Mouse (Mus musculus) ES-E14 (cell line): Measurements from ENCODE around the gene Rab1b. TPM values are rescaled to one million over a fixed set of nuclear protein-coding genes. Genes with fewer than 3 reads are reported as not detected.
"Not testable (repeated sequence)": the region's sequence is repeated elsewhere in the genome, so short reads cannot be mapped to it uniquely, and the experiment has no call there.

Experiments
- DNase-seq: peaks from one replicate; pipeline ENCODE4 v3.0.0-alpha.2; 2013; ENCODE audit warnings: low read depth, low spot score
- H3K27ac ChIP-seq: 2 replicates; pipeline ENCODE4 v1.5.1; 2012; ENCODE audit warnings: low read depth, mild to moderate bottlenecking, low read length, moderate library complexity, mixed read lengths; ENCODE audit not compliant: poor library complexity, insufficient read depth, severe bottlenecking
- H3K36me3 ChIP-seq: 2 replicates; pipeline ENCODE4 v1.6.1; 2012; ENCODE audit warnings: mild to moderate bottlenecking, low read length, moderate library complexity, mixed read lengths; ENCODE audit not compliant: control insufficient read depth, poor library complexity, insufficient read depth, severe bottlenecking
- H3K4me1 ChIP-seq, 2 experiments: fragments of 150-350 bp in 1 of 2; sonication (generic) in 1 of 2; 2 replicates each; pipeline ENCODE4 v1.6.1; 2012; ENCODE audit warnings: low read length in 2 of 2, mild to moderate bottlenecking in 1 of 2, mixed read lengths in 1 of 2; ENCODE audit not compliant: control insufficient read depth in 2 of 2, insufficient read depth in 2 of 2, poor library complexity in 1 of 2
- H3K4me3 ChIP-seq, 2 experiments: fragments of 150-350 bp in 1 of 2; sonication (generic) in 1 of 2; 2 replicates each; pipeline ENCODE4 v1.5.1; 2012; ENCODE audit warnings: low read length in 2 of 2, low read depth in 1 of 2, mild to moderate bottlenecking in 1 of 2, mixed read lengths in 1 of 2; ENCODE audit not compliant: insufficient read depth in 1 of 2, poor library complexity in 1 of 2, severe bottlenecking in 1 of 2
- H3K9ac ChIP-seq: 2 replicates; pipeline ENCODE4 v1.6.1; 2012; ENCODE audit warnings: low read depth, mild to moderate bottlenecking, low read length, mixed read lengths; ENCODE audit not compliant: poor library complexity, insufficient read depth, severe bottlenecking
- H3K9me3 ChIP-seq: fragments of 150-350 bp; sonication (generic); 2 replicates; pipeline ENCODE4 v1.6.1; 2012; ENCODE audit warnings: low read depth, mild to moderate bottlenecking, low read length; ENCODE audit not compliant: control insufficient read depth, insufficient read depth
- CHD2 ChIP-seq: IDR thresholded peaks from 2 replicates; pipeline ENCODE4 v1.6.1; 2014; ENCODE audit warnings: mild to moderate bottlenecking, low read depth, low read length, inconsistent platforms
- HCFC1 ChIP-seq: IDR thresholded peaks from 2 replicates; pipeline ENCODE4 v1.6.1; 2012; ENCODE audit warnings: low read length, inconsistent platforms, borderline replicate concordance; ENCODE audit not compliant: insufficient read depth
- MAFK ChIP-seq: IDR thresholded peaks from 2 replicates; pipeline ENCODE4 v1.6.1; 2014; ENCODE audit warnings: mild to moderate bottlenecking, low read depth, low read length, inconsistent platforms; ENCODE audit not compliant: insufficient read depth
- ZC3H11A ChIP-seq: IDR thresholded peaks from 2 replicates; pipeline ENCODE4 v1.6.1; 2012; ENCODE audit warnings: low read depth, mild to moderate bottlenecking, inconsistent platforms, low read length, borderline replicate concordance
- ZNF384 ChIP-seq: IDR thresholded peaks from 2 replicates; pipeline ENCODE4 v1.6.1; 2012; ENCODE audit warnings: low read depth, low read length, inconsistent platforms
- in situ Hi-C, 2 experiments: fragments of 600-800 bp; cut with MboI; formaldehyde crosslinking; loops; one replicate each; pipeline ENCODE4 v1.15.1; 2025; ENCODE audit warnings: low sequenced_read_pairs in 2 of 2, inconsistent platforms in 1 of 2; ENCODE audit not compliant: unreplicated experiment in 2 of 2
- total RNA-seq: library from RNA; depleted of rRNA; stranded (reverse); fragments of 300-350 nt; gene quantifications from 2 replicates; pipeline ENCODE4 v1.2.3, GENCODE M21; 2012

The Rab1b gene
- total RNA-seq, 1 experiment, result 96.9 TPM

DNA sequence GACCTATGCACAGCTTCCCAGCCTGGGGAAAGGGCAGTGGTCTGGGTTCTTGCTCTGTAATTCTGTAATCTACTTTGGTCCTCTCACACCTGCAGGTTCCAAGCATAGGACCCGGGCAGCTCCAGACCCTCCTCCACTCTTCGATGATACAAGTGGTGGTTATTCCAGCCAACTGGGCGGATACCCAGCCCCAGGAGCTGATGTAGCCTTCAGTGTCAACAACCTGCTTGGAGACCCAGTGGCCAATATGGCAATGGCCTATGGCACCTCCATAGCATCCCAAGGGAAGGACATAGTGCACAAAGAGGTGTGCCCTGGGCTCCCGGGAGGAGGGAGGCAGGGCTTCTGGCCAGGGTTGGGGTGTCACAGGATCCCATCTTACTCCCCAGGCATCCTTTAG, 17.5 kb downstream of the Rab1b start:
- peaks cover 2 to 12% of the 10 kb centered on the region in 2 experiments; a peak in 3 of 4 replicates for H3K4me1 ChIP-seq
- H3K9ac ChIP-seq, result peak overlapping the region; percentile 88; the same call in 1 of the 2 replicates
- H3K4me3 ChIP-seq, result peak overlapping the region in 1 of 2 experiments; percentile 96; a peak in 1 of 4 replicates
- TF ChIP-seq HCFC1 (no peak), CHD2 (no peak), ZNF384 (no peak), ZC3H11A (no peak), MAFK (no peak)
- peaks cover 12% of the 10 kb centered on the region for H3K36me3 ChIP-seq
- no peak overlapping the region for H3K27ac ChIP-seq
- DNase-seq, result no peak
- no peaks in the 10 kb centered on the region for H3K9me3 ChIP-seq
- in situ Hi-C loops, result no loop called here

DNA sequence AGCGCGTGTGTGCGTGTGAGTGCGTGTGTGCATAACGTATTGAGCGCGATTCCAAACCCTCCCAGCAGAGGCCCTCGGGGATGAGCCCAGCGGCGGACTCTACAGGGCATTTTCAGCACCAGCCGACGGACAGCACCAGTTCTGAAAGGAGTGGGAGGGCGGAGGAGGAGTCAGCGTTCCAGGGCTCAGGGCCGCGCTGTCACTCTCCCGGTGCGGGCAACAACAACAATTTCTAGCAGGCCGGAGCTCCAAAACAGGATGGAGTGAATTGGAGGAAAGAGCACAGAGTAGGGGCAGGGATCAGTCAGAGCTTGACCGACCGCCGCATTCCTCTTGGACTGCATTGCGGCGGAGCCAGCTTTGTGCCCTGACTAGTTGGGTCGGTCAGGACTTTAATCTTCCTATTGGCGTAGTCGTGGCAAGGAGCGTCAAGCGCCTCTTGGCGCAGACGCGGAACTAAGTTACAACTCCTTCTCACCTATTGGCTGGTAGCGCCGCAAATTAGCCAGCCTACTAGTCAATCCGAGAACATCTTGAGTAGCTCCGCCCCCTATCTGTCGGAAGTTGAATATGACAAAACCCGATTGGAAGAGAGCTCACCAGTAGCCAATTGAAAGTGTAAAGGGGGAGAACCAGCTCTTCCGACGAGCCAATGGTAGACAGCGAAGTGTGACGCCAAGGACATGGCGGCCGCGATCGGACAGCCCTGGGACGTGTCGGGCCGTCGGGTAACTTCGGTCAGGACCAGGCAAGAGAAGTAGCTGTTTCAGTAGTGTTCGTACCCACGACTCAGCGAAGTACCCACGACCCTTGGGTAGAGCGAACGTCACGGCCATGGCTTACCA, 18.8 kb downstream of the Rab1b start, which contains the start of gene Yif1a:
Gene Yif1a, plus strand, starts transcription at position 655 of the 845 bp plus-strand sequence.
- H3K27ac ChIP-seq, result no peak within 1 kb of the TSS; the same call in 1 of the 2 replicates
- H3K9ac ChIP-seq, result peak within 1 kb of the TSS; percentile 88
- H3K36me3 ChIP-seq, result peaks cover 10% of the 10 kb centered on the region
- TF ChIP-seq MAFK (no peak), CHD2 (peak; percentile 79), ZNF384 (0 out of 2 replicates have a peak, but pooled peaks have one; percentile 6), HCFC1 (peak; percentile 65; the same call in 1 of the 2 replicates), ZC3H11A (peak; percentile 31; the same call in 1 of the 2 replicates)
- in situ Hi-C loops, result no loop called here
- peaks cover 2 to 16% of the 10 kb centered on the region in 2 experiments; a peak in 3 of 4 replicates for H3K4me1 ChIP-seq
- H3K4me3 ChIP-seq, result peak within 1 kb of the TSS; percentile 96
- DNase-seq, result peak; percentile 98
- no peaks in the 10 kb centered on the region for H3K9me3 ChIP-seq

DNA sequence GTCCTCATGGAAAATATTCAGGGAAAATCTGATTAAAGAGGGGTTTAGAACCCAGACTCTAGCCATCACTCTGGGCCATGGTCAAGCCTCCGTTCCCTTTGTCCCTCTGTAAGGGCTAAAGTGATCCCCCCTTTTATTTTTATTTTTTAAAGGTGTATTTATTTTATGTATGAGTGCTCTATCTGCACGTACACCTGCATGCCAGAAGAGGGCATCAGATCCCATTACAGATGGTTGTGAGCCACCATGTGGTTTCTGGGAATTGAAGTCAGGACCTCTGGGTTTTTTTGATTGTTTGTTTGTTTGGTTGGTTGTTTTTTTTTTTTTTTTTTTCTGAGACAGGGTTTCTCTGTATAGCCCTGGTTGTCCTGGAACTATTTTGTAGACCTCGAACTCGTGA, 20.3 kb downstream of the Rab1b start:
- H3K4me1 ChIP-seq, result peaks cover 2 to 20% of the 10 kb centered on the region in 2 experiments; a peak in 3 of 4 replicates
- in situ Hi-C loops, H3K9ac ChIP-seq, H3K9me3 ChIP-seq, H3K27ac ChIP-seq, H3K4me3 ChIP-seq, H3K36me3 ChIP-seq, DNase-seq: not testable (repeated sequence)

DNA sequence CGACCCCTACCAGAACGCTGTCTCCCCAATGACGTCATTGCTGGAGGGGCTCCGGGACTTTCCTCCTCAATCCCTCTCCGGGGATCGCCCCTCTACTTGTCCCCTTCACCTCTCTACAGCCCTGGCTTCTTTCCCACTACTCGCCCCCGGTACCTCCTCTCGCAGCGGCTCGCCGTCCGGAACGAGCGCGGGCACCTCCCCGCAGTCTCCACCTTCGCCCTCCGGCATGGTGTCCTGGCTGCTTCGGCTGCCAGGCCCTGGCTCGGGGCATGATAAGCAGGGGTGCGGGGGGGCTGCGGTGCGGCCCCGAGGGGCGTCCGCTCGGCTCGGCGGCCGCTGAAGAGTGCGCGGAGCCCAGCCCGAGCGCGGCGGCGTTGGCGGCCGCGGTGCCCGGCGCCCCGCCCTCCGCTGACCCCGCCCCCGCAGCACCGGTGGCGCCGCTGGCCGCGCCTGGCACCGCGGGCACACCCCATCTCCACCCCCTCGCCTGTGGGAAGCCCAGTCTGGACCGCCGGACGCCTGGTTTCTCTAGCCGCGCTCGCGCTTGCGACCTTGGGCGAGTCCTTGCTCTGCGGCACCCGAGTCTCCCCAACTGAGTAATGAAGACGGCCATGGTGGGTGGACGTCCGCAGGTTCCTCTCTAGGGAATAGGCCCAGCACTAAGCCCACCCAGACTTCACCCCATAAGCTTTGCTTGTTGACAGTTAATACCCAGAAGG, 21.6 kb downstream of the Rab1b start, which contains the start of gene Tmem151a:
Gene Tmem151a, minus strand, starts transcription at position 387 of the 719 bp plus-strand sequence.
- Histone ChIP-seq H3K9me3 (no peaks in the 10 kb centered on the region), H3K4me1 (peaks cover 2 to 20% of the 10 kb centered on the region in 2 experiments; a peak in 3 of 4 replicates), H3K4me3 (peak within 1 kb of the TSS; percentile 76 to 85), H3K9ac (peak within 1 kb of the TSS; percentile 74), H3K27ac (no peak within 1 kb of the TSS), H3K36me3 (peaks cover 2% of the 10 kb centered on the region; the same call in 1 of the 2 replicates)
- no peak for DNase-seq
- in situ Hi-C loops, result no loop called here
- TF ChIP-seq HCFC1, result no peak
- no peak for TF ChIP-seq MAFK
- no peak for TF ChIP-seq CHD2
- no peak for TF ChIP-seq ZNF384
- no peak for TF ChIP-seq ZC3H11A
